Mouse (Mus musculus) bone marrow macrophage, adult 2 months (primary cell): ENCODE results near the gene Kalrn.

Experiments
- CTCF ChIP-seq: IDR thresholded peaks from 2 replicates; pipeline ENCODE4 v1.5.1; 2012; ENCODE audit warnings: low read depth, mild to moderate bottlenecking, low read length, moderate library complexity
- POLR2A ChIP-seq: IDR thresholded peaks from 2 replicates; pipeline ENCODE4 v1.6.1; 2012; ENCODE audit warnings: mild to moderate bottlenecking, low read depth, low read length, borderline replicate concordance

DNA sequence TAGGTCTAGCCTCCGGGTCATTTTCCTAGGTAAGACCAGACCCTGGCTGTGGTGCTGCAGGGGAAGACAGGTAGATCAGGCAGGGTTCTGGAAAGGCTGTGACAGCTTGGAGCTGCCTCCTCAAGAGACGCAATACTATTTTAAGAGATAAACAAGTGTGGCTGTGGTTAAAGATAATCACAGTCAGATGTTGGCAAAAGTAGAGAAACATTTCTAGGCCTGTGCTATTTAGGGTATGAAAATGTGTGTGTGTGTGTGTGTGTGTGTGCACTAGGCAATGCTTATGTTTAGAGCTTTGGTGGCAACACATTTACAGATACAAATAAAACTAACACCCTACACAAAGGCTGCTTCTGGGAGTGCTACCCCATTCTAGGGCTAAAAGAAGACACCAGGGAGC lies 494.6 kb downstream of the Kalrn start:
- TF ChIP-seq CTCF (no peak), POLR2A (no peak)
